Mouse (Mus musculus) gonadal fat pad, adult 2 months (tissue): ENCODE data around the gene Prkag3. TPM values are rescaled to one million over a fixed set of nuclear protein-coding genes. Genes with fewer than 3 reads are reported as not detected.

ENCODE experiments used
- DNase-seq: peaks from one replicate; pipeline ENCODE4 v3.0.0-alpha.2; 2012; ENCODE audit warnings: low read depth
- polyA plus RNA-seq: library from polyadenylated mRNA; depleted of rRNA; stranded (reverse); fragments of >200 nt; gene quantifications from 2 replicates; pipeline ENCODE4 v1.2.3, GENCODE M21; 2012

Prkag3 gene
- polyA plus RNA-seq, 1 experiment, result 4.1 TPM

DNA sequence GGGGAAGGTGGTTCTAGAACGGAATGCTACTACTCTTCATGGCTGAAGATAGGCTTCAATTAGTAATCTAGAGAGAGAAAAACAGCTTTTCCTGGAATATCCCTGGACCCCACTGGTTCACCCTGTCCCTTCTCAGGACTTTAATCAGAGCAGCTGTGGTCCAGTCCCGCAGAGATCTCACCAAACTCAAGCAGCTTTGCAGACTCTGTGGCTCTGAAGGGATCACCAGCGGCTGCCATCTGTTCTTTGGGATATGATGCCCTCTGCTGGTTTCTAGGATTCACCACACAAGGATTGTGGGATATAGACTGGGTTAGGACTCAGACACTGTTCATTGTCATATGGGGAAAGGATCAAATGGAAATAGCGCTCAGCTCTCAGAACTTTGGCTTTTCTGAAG, 10.8 kb upstream of the Prkag3 start:
- DNase-seq, result no peak

DNA sequence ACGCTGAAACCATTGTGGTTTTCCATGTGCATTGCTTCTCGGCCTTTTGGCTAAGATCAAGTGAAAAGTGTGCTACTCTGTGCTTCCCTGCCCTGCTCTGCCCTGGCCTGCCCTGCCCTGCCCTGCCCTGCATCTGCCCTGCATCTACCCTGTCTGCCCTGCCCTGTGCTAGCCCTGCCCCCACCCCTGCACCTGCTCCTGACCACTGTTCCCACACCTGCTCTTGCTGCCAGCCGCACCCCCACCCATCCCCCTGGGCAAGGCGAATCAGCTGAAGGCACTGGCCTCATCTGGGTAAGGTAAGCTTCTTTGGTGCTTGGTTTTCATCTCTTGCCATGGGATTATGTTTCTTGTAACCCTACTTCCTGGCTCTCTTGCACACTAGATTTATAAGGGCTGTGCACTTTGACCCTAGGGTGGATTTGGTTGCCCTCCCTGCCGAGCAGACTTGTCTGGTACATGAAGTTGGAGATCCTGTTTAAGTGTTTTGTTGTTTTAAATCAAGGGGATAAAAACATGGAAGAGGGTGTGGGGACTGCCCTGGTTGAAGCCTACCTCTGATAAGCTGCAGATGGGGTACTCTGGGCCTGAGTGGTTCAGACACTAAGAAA, 5.3 kb upstream of the Prkag3 start:
- DNase-seq, result no peak

DNA sequence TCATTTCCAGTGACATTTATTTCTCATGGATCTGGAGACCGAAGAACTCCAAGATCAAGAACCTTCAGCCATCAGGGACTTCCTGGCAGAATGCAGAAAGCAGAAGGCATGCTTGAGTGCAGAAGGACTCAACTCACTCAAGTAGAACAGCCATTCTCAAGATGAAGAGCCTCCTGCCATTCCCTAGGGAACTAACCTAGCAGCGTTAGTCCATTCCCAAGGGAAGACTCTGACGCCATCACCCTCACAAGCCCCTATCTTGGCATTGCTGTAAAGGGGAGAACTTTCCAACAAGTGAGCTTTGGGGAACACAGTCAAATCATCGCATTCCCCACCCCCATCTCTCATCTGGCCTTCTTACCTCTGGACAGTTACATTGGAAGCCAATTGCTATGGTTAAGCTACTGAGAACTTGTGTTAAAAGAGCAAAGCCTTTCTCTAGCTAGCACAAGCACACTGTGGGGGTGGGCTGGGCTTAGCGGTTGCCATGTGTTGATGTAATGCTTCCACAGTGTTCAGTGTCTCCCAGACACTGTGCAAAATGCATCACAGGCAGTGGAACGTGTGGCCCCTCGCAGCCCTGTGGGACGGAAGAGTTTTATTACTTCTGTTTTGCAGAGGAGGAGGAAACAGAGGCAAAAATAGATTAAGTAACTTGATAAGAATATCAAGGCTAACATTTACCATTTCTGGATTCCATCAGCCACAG, 4.4 kb upstream of the Prkag3 start:
- no peak for DNase-seq

DNA sequence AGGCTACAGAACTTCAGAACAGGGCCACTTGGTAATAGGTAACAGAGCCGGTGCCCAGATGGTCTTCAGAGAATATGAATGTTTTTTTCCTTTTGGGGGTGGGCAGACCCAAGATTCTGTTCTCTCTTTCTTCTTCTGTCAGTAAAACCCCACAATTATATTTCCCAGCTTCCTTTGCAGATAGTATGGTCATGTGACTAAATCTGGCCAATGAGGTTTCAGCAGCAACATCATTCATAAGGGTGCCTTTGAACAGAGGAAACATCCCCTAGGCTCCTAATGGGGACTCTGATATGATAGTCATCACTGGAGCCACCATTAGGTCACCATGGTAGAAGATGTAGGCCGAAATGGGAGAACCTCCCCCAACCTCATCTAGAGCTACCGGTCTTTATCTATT, 3.8 kb upstream of the Prkag3 start:
- DNase-seq, result no peak

DNA sequence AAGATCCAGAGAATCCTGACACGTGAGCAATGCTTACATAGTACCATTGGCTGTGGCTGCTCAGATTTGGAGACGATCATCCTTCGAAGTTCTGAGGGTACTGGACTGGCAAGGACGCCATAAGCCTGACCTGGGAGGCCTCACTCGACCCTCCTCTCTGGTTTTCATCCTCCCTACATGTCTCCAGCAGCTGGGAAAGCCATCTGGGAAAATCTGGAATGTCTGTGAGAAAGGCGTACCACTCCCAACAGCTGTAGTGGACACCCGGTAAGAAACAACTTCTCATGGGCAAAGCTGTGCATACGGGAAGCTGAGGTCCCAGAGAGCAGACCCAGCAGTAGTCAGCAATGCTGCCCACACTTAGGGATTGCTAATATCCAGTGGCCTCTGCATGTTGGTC, 3.1 kb upstream of the Prkag3 start:
- no peak for DNase-seq

DNA sequence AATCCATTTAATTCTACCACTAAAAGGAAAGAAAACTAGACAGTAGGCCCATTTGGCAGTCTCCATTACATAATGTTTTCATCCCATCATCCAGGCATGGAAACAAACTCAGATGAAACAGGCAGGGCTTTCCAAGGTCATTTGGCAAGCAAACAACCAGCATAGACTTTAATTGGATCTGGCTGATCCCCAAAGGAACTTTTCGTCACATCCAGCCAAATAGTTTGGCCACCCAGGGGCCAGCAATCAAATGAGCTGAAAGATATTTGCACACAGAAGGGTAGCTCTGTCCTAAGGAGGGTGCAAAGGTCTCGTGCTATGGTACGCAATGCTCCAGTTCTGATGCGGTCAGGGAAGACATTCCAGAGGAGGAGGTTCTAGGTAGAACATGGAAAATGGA, 1.7 kb upstream of the Prkag3 start:
- no peak for DNase-seq

DNA sequence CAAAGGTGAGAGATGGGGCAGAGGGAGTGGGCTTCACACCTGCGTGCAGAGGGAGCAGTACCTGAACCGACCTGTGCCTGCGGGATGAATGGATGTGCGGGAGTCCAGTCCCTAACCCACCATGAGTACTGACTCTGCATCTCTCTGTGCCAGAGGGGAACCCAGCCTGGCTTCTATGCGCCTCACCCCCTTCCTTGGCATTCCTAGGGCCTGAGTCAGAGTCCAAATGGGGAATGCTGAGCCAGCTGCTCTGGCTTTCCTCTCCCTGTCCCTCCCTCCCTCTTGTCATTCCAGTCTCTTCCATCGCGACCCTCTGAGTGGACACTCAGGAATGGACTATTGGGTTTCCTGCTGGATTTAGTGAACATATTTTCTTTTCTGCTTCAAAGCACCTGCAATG, 280 bp upstream of the Prkag3 start:
- no peak for DNase-seq

DNA sequence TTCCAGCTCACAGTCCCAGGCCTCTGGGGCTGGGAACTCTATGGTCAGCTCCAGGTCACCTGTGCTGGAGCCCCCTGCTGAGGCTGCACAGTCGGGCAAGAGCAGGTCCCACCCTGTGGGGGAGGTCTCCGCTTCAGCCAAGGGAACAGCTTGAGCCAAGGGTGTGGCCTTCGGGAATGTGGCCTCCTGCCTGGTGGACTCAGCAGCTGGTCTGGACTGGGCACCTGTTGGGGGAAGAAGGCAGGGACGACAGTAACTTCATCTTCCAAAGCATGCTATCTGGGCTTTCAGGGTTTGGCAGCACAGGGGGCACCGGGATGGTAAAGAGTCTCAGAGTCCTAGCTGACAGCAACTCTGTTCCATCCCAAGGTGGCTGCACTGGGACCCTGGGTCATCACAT, 1.7 kb downstream of the Prkag3 start:
- no peak for DNase-seq

DNA sequence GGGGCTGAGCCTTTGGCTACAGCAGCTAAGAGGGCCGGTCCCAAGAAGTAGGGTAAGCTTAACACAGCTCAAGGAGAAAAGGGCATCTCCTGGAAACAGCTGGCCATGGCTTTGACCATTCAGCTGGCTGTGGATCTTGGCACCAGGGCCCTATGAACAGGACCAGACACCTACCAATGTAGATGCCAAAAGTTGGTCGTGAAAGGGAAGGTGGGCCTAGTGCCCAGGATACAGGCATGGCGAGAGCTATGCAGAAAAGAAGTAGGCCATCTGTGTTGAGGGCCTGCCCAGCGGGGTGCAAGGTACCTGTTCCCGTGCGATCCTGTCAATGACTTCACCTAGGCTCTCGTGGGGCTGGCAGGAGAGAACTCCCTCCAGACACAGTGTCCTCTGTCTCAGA, 8.2 kb downstream of the Prkag3 start:
- DNase-seq, result no peak

DNA sequence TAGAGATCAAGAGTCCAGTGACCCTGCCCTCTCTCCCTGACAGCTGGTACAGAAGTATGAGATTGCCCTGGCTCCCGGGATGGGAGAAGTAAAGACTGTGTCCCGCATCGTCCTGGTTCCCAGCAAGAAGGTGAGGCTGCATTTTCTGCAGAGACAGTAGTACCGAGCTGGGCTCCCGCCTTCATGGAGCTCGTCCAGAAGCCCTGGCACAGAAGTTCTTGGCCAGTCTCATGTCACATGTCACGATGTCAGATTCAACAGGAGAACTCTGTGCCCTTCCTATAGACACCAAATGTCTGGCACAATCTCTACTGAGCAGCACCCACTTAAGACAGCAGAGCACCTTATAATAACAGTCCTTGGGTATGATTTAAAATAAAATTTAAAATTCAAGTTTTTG, 11.5 kb downstream of the Prkag3 start:
- no peak for DNase-seq

DNA sequence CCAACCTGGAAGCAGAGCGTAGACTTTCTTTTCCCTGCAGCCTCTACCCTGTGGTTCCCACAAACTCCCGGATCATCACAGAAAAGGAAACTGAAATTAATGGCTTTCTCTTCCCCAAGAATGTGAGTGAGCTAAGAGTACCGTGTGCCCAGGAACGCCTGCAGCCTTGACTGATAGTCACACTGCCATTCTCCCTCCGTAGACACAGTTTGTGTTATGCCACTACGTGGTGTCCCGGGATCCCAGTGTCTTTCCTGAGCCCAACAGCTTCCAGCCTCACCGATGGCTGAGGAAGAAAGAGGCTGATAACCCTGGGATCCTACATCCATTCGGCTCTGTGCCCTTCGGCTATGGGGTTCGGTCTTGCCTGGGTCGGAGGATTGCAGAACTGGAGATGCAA, 12.0 kb downstream of the Prkag3 start:
- DNase-seq, result no peak

DNA sequence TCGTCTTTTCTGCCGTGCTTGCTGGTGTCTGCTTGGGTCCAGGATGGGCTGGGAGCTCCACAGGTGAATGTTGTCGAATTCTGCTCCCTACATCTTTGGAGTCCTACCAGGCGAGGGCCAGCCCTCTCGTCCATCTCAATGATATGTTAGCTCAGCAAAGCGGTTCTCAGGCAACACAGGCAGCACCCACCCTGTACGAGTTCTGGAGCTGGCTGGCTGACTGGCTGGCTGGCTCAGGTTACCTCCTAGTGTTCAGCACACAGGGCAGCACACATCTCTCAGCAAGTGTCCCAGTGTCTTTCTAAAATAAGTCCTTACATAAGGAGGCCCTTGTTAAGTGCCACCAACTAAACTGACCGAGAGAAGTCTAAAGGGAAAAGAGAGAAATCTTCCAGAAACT, 20.6 kb downstream of the Prkag3 start:
- no peak for DNase-seq

DNA sequence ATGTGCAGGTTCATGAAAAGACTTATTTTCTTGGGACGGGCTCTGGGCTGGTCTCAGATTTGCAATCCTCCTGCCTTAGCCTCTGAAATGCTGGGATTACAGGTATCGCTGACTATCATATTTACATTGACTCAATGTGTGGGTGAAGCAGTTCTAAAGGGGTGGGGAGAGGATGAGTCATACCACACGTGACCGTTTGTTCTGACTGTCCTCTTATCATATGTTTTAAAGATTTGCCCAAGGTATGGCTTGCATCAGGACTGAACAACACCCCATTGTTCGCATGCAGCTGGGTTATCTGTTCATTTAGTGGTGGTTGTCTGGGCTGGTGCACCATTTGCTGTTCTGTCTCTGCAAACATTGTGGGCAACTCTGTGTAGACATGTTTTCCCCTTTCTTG, 22.3 kb downstream of the Prkag3 start:
- peak; percentile 59 for DNase-seq

DNA sequence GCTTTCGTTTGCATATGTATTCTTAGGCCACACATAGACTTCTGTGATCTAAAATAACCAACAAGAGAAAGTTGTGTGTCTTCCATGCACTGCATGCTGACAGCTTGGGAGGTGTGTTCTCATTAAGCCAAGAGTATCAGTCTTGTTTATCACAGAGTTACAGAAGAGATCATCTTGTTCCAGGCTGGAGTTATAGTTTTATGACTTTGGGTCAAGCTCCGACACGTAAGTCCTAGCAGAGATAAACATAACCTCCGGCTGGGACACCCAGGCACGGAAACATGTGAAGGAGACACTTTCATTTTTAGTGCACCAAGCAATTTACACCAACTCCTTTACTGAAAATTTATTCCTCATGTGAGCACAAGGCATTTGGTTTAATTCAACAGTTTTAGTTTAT, 22.9 kb downstream of the Prkag3 start:
- peak; percentile 58 for DNase-seq

DNA sequence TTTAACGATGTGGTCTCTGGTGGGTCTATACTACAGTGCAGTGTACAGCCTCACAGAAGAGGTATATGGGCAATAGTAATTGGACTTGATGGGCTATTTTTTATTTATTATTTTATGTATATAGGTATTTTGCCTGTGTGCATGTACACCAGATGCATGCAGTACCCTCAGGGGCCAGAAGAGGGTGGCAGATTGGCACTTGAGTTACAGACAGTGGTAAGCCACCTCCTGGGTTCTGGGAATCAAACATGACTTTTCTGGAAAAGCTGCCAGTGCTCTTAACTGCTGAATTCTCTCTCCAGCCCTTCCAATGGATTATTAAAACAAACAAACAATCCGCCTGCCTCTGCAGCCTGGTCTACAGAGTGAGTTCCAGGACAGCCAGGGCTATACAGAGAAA, 25.3 kb downstream of the Prkag3 start:
- DNase-seq, result no peak

DNA sequence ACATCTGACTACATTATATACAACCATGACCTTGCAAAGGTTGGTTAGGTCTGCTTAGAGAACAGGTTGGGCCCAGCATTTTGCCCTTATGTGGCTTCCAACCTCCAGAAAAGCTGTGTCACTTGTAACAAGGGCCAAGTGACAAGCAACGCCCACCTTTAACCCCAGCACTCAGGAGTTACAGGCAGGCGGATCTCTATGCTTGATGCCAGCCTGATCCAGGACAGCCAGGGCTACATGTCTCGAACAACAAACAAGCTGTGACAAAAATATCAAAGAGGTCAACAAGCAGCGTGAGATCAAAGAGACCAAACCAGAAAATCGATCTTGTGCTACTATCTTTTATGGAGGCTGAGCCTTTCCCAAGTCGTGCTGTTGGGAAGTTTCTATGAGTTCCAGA, 27.4 kb downstream of the Prkag3 start:
- DNase-seq, result no peak

DNA sequence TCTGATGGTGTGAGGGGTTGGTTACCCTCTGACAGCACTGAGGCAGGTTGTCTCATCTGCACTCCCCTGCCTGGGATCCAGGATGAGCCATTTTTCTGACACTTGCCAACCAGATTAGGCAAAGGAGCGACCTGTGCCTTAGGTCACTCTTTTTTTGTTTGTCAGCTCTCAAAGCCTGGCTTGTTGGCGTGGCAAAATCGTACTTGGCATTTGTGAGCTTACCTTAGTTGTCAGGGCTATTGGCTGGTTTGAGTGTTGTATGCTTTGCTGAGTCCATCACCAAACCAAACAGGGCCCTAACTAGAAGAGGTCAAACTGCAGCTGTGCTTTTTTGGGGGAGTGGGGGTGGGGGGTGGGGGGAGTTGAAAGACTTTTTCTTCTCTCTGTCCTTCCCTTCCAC, 29.7 kb downstream of the Prkag3 start:
- DNase-seq, result no peak

DNA sequence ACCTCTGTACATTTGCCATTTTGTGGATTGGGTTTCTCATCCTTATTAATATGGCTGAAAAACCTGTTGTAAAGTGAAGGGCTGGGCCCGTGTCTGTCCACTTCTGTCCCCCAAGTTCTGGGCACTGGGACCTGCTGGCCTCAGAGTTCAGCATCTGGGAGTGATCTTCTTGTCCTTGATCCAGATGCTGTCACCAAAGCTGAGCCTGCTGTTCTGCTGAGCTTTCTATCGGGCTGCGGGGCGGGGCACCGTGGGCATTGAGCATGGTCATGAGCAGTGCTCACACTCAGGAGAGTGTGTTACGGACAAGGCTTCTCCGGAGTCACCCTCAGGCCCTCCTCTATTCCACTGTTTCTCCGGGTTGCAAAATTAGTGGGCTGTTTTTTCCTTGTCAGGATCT, 30.9 kb downstream of the Prkag3 start:
- no peak for DNase-seq

DNA sequence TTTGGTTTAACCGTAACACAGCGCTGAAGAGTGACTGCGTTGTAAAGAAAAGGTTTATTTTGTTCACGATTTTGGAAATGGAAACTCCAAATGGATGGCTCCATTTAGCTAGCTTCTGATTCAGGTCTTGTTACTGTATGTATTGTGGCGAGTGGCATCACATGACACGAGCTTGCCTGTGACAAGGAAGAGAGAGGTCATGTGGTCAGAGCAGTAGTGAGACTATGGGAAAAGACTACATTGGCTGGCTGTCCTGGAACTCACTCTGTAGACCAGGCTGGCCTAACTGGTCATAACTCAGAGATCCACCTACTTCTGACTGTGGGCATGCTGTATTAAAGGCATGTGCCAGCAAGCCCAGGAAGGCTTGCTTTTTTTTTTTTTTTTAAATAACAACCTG, 33.1 kb downstream of the Prkag3 start:
- no peak for DNase-seq

DNA sequence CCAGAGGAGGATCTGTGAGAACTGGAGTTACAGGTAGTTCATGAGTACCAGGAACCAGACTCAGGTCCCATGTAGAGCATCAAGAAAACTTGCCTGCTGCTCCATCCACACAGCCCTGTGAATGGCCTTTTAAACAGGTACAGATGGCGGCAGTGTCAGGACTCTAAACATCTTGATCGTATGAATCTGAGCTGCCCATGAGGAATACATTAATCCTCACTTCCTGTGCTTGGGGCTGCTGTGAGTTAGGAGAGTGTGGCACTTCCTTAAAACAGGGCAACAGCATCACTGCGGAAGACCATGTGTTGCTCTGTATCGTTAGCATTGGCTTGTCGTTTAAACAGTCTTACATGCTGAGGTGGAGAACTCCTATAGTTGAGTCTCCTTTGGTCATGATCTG, 33.6 kb downstream of the Prkag3 start:
- DNase-seq, result no peak

DNA sequence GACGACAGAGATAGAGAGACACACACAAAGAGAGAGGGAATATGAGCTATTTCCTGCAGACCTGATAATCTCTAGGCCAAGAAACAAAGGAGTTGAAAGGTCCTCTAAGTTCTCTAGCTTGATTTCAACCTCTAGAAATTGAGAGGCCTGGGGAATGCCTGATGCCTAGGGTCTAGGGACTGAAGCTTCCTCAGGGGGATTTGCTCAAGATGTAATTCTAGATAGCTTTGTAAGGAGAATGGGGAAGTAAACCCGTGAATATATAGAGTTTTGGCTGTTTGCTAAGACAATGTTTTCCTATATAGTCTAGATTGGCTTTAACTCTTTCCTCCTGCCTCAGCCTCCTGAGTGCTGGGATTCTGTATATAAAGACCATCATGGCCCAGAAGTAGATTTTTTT, 34.1 kb downstream of the Prkag3 start:
- DNase-seq, result no peak

DNA sequence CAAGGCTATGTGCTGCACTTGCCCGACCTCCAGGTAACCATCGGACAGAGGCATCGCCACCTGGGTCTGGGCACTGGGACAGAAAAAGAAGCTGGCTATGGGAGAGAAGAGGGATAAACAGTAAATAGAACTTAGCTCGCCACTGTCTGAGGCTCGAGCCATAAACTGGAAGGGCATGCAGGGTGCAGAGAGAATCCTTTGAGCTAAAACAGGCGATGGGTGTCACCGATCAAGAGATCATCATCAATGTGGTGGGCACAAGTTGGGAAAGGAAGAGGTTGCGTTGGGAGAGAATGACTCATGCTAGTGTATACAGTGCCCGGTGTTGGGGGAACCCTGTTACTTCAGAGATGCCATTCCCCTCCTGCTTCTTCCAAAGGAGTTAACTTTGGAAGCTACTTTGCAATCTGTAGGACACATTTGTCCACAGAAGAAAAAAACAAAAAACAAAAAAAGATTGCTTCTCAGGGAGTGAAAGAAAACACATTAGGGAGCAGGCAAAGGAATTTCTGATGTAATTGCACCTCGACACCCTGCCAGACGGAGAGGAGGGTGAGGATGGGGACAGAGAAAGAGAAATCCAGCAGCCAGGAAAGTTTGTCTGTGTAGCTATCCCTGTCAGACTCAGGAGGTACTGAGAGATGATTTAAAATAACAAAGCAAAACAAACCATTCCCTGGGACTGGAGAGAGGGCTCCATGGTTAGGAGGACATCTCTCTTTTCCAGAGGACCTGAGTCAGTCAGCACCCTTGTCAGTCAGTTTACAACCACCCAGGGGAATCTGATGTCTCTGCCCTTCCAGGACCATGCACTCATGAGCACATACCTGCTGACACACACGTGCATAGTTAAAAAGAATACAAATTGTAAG, 34.9 kb downstream of the Prkag3 start:
- no peak for DNase-seq
